Mouse (Mus musculus) embryonic stem cell, embryonic (primary cell): ENCODE measurements around the gene Hbb-bh1.
"Not testable (repeated sequence)": the region's sequence is repeated elsewhere in the genome, so short reads cannot be mapped to it uniquely, and the experiment has no call there.

Experiments
- CTCF ChIA-PET, 4 experiments: fragments of 300-600 bp in 2 of 4; fragments of 350-600 bp in 2 of 4; sonication (Branson Sonifier 250); formaldehyde crosslinking; loops; one replicate each; lab custom pipeline; 2022; ENCODE audit warnings: inconsistent platforms in 2 of 4; lab: Charles Lee
- POLR2A ChIA-PET, 4 experiments: fragments of 300-600 bp in 2 of 4; fragments of 350-600 bp in 2 of 4; sonication (Branson Sonifier 250); formaldehyde crosslinking; loops; one replicate each; lab custom pipeline; 2022; ENCODE audit warnings: antibody characterized with exemption in 4 of 4, inconsistent platforms in 1 of 4; lab: Charles Lee

The Hbb-bh1 gene

DNA sequence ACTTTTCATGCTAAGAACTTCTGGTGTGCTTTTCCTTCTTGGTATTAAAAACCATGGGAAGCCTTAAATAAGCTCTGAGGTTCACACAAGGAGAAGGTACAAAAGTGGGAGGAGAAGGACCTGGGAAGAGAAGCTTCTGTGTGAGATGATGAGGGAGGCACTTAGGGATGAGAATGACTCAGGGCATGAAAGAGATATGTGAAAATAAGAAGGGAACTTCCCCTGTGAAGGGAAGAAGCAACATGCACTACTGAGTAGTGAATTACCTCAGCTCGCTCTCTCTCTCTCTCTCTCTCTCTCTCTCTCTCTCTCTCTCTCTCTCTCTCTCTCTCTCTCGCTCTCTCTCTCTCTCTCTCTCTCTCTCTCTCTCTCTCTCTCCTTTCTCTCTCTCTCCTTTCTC lies 27.9 kb downstream of the Hbb-bh1 start:
- CTCF ChIA-PET, POLR2A ChIA-PET: not testable (repeated sequence)

DNA sequence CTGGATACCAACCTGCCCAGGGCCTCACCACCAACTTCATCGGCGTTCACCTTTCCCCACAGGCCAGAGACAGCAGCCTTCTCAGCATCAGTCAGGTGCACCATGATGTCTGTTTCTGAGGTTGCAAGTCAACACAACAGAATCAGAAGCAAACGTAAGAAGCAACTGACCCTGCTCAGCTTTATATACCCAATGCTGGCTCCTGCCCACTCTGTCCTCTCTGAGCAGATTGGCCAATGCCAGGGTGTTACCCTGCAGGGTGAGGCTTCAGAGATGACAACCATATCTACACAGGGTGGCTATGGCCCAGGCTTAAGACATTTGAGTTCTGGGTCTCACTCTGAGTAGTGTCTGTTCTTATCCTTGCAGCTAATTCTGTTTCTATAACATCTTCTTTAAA lies 29.2 kb downstream of the Hbb-bh1 start, which contains the start of gene Hbb-bt:
Gene Hbb-bt, minus strand, starts transcription at position 231 of the 400 bp plus-strand sequence.
- ChIA-PET CTCF (no interaction called here), POLR2A (no interaction called here)

DNA sequence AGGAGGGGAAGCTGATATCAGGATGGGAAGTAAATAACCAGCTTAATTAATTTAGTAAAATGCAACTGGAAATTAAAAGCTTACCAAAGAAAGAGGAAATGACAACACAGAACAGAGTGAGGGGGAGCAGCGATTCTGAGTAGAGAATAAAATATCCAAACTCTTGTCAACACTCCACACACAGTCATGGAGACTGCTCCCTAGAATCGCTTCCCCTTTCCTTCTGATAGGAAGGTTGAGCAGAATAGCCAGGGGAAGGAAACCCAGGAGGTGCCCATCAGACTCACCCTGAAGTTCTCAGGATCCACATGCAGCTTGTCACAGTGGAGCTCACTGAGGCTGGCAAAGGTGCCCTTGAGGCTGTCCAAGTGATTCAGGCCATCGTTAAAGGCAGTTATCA lies 29.8 kb downstream of the Hbb-bh1 start:
- CTCF ChIA-PET, POLR2A ChIA-PET: not testable (repeated sequence)

DNA sequence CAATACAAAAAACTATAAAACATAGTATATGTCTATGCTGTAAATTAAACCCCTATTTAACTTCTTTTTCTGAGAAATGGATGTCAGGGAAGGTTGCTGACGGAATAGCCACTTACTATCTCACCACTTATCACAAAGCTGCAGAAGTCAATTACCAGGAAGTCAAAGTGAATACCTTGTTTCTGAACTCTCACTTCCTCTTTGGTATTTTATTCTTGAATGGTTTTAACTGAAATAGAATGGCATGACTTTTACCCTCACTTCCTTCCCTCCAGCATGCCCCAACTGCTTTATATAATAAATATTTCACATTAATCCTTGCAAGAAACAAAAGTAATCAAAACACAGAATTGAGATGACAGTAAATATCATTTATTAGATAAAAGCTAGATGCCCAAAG lies 30.8 kb downstream of the Hbb-bh1 start:
- CTCF ChIA-PET, result no interaction called here
- POLR2A ChIA-PET, result no interaction called here

DNA sequence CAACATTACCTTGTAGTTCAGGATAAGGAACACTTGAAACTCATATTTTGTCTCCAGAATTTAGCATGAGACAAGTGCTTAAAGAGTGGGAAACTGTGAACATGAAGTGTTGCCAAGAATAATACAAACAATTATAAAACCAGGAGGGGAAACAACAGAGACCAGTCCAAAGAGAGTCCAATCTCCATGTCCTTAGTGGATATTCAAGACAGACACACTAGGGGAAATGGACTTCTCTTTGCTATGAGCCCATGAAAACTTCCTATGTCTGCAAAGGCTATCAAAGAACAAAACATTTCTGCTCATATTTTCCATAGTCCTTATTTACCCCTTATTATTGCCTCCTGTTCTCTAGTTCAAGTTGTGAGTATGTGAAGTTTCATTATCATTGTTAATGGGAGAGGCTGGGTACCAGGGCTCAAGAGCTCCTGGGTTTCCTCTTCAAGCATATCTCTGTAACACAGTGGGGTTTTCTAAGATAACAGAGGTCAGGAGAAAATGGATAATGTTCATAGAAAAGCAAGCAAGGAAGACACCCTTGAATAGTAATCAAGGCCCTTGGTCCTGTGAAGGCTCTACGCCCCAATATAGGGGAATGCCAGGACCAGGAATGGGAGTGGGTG lies 31.6 kb downstream of the Hbb-bh1 start:
- ChIA-PET POLR2A (no interaction called here), CTCF (no interaction called here)

DNA sequence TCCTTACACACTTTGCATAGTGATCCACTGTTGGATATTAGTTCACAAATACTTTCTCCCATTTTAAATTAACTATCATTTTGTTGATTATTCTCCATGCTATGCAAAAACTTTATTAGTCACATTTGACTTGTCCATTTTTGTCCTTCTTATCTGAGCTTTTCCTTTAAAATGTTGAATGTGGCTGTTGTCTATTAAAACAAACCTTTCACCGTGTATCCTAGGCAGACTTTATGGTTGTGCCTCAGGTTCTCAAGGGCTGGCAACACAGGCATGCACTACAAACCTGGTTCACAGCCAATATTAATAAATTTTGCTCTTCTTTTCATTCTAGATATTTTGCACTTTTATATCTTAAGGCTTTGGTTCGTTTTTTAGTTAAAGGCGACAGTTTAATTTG lies 32.2 kb downstream of the Hbb-bh1 start:
- ChIA-PET CTCF (interaction anchor here in 1 of 4 experiments (0.7 kb wide), 1 partner anchor 1271 kb away, joined by 5 read pairs; no protein-coding TSS in a partner anchor), POLR2A (no interaction called here)

DNA sequence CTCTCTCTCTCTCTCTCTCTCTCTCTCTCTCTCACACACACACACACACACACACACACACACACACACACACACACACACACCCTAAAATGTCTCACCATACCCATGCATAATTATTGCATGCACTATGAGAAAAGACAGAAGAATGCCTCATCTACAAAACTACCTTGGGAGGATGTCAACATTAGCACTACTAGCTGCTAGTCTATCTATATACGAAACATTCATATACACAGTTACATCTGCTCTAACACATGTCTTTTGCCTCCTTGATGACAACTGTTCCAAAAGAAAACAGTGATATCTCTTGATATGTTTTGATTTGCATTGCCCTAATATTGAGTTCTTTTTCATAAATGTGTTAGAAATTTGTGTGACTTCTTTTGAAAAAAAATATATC lies 32.7 kb downstream of the Hbb-bh1 start:
- CTCF ChIA-PET, result interaction anchor here in 1 of 4 experiments (0.6 to 0.7 kb wide), 2 partner anchors 1272 to 1298 kb away, joined by 3 to 5 read pairs; no protein-coding TSS in a partner anchor
- POLR2A ChIA-PET, result no interaction called here

DNA sequence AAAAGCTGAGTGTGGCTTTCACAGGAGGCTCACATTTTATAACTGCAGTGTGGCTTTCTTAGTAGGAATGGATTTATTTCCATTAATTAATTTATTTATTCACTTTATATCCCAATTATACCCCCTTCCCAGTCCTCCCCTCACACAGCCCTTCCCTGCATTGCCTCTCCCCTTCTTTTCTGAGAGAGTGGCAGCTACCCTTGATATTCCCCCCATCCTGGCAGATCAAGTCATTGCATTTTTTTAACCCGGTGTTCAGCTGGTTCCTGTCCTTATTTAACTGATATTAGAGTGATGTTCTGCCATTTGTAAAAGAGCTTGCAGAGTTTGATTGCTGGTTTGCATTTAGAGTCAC lies 33.2 kb downstream of the Hbb-bh1 start:
- ChIA-PET POLR2A (no interaction called here), CTCF (interaction anchor here in 1 of 4 experiments (0.6 kb wide), 1 partner anchor 1298 kb away, joined by 3 read pairs; no protein-coding TSS in a partner anchor)

DNA sequence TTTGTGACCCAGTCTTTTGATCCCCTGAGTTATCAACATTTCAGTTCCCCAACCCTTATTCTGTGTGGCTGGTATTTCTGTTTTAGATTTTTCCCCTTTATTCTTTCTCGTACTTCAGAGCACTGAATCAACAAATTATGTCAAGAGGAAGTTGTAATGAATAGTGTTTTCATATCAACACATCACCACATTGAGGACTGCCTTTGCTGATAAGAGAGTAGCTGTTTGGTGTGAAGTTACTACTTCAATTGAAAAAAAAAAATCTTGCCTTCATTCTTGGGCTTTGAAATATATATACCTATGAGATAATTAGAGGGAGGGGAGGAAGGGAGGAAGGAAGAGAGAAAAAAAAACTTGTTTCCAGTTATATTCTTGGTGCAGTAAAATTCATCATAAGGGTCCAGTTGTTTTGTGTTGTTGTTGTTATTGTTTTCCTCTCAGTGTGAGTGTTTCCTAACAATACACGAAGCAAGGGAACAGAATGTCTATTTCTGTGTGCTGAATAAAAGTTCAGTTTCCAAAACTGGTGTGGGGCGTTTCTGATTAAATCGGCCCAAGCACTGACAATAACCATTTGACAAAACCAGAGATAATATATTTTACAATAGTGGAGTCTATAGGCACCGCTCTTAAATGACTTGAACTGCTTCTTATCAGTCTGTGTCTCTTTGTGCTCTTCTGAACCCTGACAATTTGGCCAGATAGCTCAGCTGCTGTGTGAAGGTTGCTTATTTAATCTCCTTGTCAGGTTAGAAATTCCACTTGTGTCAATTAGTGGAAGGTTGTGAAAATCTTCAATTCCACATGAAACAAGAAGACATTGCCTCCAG lies 33.8 kb downstream of the Hbb-bh1 start:
- CTCF ChIA-PET, result interaction anchor here in 1 of 4 experiments (0.6 kb wide), 1 partner anchor 1297 kb away, joined by 3 read pairs; no protein-coding TSS in a partner anchor
- POLR2A ChIA-PET, result no interaction called here

DNA sequence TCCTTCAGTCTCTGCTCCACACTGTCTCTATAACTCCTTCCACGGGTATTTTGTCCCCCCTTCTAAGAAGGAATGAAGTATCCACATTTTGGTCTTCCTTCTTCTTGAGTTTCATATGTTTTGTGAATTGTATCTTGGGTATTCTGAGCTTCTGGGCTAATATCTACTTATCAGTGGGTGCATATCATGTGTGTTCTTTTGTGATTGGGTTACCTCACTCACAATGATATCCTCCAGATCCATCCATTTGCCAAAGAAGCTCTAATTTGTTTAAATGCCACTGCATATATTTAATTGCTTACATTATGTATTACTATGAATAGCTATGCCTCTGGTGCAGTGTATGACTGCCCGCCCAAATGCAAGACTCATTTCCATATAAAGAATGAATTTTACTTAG lies 34.8 kb downstream of the Hbb-bh1 start:
- CTCF ChIA-PET, POLR2A ChIA-PET: not testable (repeated sequence)

DNA sequence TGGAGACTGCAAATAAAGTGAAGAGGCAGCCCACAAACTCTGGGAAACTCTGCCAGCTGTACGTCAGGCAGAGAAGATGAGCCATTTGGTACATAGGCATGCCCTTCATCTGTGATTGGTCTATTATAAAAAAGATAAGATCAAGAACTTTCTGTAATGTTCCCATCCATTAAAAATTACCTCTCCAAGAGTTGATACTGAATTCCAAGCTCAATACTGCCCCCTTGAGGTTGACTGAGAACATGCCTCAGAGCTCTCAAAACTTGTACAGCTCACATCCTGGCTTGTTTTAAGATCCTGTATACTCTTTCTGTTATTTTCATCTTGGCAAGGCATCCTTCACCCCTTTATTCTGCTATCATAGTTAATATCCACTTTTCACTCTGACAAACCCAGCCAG lies 36.1 kb downstream of the Hbb-bh1 start:
- ChIA-PET POLR2A (interaction anchor here in 1 of 4 experiments (0.6 kb wide), 1 partner anchor 823 kb away, joined by 3 read pairs; no protein-coding TSS in a partner anchor), CTCF (interaction anchor here (0.5 to 1.4 kb wide), 16 partner anchors 13 to 1294 kb away, joined by 3 to 10 read pairs (median 3); partner anchors contain the start of genes Hbb-bh2 (in 1 of the 4), Olfr557 (in 1 of the 4) and Olfr599 (in 1 of the 4))

DNA sequence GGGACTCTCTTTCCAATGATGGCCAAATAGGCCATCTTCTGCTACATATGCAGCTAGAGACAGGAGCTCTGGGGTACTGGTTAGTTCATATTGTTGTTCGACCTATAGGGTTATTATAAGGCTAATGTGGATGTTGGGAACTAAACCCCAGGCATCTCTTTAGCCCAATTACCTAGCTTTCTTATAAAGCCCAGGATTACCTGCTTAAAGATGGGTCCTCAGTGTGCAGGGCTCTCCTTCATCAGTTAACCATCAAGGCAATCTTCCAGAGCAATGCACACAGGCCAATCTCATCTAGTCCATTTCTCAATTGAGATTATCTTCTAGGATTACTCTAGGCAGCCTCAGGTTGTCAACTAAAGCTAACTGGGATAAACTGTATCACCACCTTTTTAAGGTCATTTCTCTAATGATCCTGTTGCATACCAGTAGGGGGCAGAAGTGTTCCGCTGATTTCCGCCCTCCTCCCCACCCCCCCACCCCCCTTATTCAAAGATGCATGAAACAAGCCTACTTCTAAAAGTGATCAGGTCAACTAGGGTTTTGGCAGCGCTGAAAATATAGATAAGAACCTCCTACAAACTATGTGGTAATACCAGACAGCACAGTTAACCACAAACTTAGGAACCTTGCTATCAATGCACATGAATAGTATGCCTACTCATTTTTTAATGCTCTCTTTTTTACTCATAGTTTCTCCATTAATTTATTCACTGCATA lies 50.1 kb downstream of the Hbb-bh1 start:
- ChIA-PET CTCF (interaction anchor here in 3 of 4 experiments (0.6 to 1.9 kb wide), 8 partner anchors 14 to 898 kb away, joined by 3 to 7 read pairs (median 6); partner anchors contain the start of gene Olfr570 (in 1 of the 3)), POLR2A (no interaction called here)

DNA sequence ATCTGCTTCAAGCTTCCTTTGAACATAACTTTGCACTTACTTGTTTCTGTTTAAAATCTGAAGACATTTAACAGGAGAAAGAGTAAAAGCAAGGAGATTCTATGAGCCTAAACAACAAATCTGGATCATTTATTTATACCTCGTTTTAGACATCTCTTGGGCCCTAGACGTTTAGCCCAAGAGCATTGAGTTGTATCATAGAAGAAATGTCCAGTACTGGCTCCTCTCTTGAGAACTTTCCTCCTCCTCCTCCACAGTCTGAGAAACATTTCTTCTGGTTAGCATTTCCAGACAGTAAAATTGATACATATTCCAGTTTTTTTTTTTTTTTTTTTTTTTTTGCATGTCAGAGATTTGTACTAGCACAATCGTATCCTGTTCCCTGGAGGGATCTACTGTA lies 51.2 kb downstream of the Hbb-bh1 start, which contains the start of gene Olfr67:
Gene Olfr67, minus strand, starts transcription at position 101 of the 400 bp plus-strand sequence.
- POLR2A ChIA-PET, result no interaction called here
- CTCF ChIA-PET, result interaction anchor here in 2 of 4 experiments (1.0 to 1.4 kb wide), 2 partner anchors 15 to 151 kb away, joined by 4 to 6 read pairs; no protein-coding TSS in a partner anchor
